Mouse (Mus musculus) lung, embryonic 14.5 days (tissue): ENCODE measurements around the gene Hist1h1d. TPM values are rescaled to one million over a fixed set of nuclear protein-coding genes. Genes with fewer than 3 reads are reported as not detected.
"Not testable (repeated sequence)": the region's sequence is repeated elsewhere in the genome, so short reads cannot be mapped to it uniquely, and the experiment has no call there.

Source experiments
- ATAC-seq: fragments of 200-750 bp; cut with Nextera tagmentation; 2 replicates; pipeline ENCODE4 v1.8.0; 2017; ENCODE audit warnings: mild to moderate bottlenecking, moderate TSS enrichment, moderate library complexity; ENCODE audit not compliant: insufficient read depth
- DNase-seq: peaks from one replicate; pipeline ENCODE4 v3.0.0-alpha.2; 2015
- H3K27ac ChIP-seq: fragments of 300-500 bp; sonication (generic); 2 replicates; pipeline ENCODE4 v1.5.1; 2014; ENCODE audit warnings: low read depth, mild to moderate bottlenecking, moderate library complexity
- H3K27me3 ChIP-seq: fragments of 300-500 bp; sonication (generic); 2 replicates; pipeline ENCODE4 v1.6.1; 2014; ENCODE audit warnings: low read length, control low read depth; ENCODE audit not compliant: insufficient read depth
- H3K36me3 ChIP-seq: fragments of 300-500 bp; sonication (generic); 2 replicates; pipeline ENCODE4 v1.6.1; 2014; ENCODE audit warnings: control low read depth; ENCODE audit not compliant: insufficient read depth
- H3K4me1 ChIP-seq: fragments of 300-500 bp; sonication (generic); 2 replicates; pipeline ENCODE4 v1.6.1; 2014; ENCODE audit warnings: antibody characterized with exemption, control low read depth; ENCODE audit not compliant: insufficient read depth
- H3K4me2 ChIP-seq: fragments of 300-500 bp; sonication (generic); 2 replicates; pipeline ENCODE4 v1.6.1; 2014; ENCODE audit warnings: mild to moderate bottlenecking
- H3K4me3 ChIP-seq: fragments of 300-500 bp; sonication (generic); 2 replicates; pipeline ENCODE4 v1.5.1; 2014; ENCODE audit warnings: low read depth, low read length
- H3K9ac ChIP-seq: fragments of 300-500 bp; sonication (generic); 2 replicates; pipeline ENCODE4 v1.6.1; 2014
- H3K9me3 ChIP-seq: fragments of 300-500 bp; sonication (generic); 2 replicates; pipeline ENCODE4 v1.6.1; 2016; ENCODE audit warnings: low read depth, low read length, control low read depth
- CTCF ChIP-seq: IDR thresholded peaks from 2 replicates; pipeline ENCODE4 v1.5.1; 2016; ENCODE audit warnings: antibody characterized with exemption, low read depth
- WGBS: fragments of 180-500 bp; shearing (Covaris S2); extraction: QIAGEN DNeasy Blood & Tissue Kit; methylation state at CpG from one replicate; pipeline ENCODE4 v1.1.7; 2014; 5-methylcytosine and 5-hydroxymethylcytosine counted together
- polyA plus RNA-seq: library from polyadenylated mRNA; unstranded; fragments of >200 nt; fragmentation: Nextera tagmentation; extraction: Ambion mirVana; gene quantifications from 2 replicates; pipeline ENCODE4 v1.2.1, GENCODE M21; 2014

Hist1h1d gene
- polyA plus RNA-seq, 1 experiment from 2014 or later = 0.99 TPM

- no peak overlapping the region for H3K4me3 ChIP-seq
- 0 out of 2 replicates have a peak, but pooled peaks cover 3% of the 10 kb centered on the region for H3K4me1 ChIP-seq
- 80% methylated on average over 3 of the region's 3 CpGs for WGBS
- DNase-seq (no peak), ATAC-seq (no peak)
- TF ChIP-seq CTCF = no peak
- no peaks in the 10 kb centered on the region for H3K27me3 ChIP-seq
- H3K9me3 ChIP-seq = no peaks in the 10 kb centered on the region
- no peaks in the 10 kb centered on the region for H3K36me3 ChIP-seq
- no peak overlapping the region for H3K27ac ChIP-seq
- H3K4me2 ChIP-seq = peak overlapping the region; percentile 86
- no peak overlapping the region; the same call in 1 of the 2 replicates for H3K9ac ChIP-seq
These were observed 11.6 kb upstream of the Hist1h1d start for GRCm38 (mm10) chr13:23541497-23541896.

GRCm38 (mm10) chr13:23542225-23542980 lies 10.7 kb upstream of the Hist1h1d start:
- WGBS = 4% methylated on average over 3 of the region's 3 CpGs
- Histone ChIP-seq H3K27ac (peak overlapping the region; percentile 91), H3K4me2 (peak overlapping the region; percentile 86), H3K9ac (peak overlapping the region; percentile 66), H3K4me3 (peak overlapping the region; percentile 44)
- H3K9me3 ChIP-seq, ATAC-seq, H3K4me1 ChIP-seq, DNase-seq, H3K27me3 ChIP-seq, H3K36me3 ChIP-seq: not testable (repeated sequence)

DNA sequence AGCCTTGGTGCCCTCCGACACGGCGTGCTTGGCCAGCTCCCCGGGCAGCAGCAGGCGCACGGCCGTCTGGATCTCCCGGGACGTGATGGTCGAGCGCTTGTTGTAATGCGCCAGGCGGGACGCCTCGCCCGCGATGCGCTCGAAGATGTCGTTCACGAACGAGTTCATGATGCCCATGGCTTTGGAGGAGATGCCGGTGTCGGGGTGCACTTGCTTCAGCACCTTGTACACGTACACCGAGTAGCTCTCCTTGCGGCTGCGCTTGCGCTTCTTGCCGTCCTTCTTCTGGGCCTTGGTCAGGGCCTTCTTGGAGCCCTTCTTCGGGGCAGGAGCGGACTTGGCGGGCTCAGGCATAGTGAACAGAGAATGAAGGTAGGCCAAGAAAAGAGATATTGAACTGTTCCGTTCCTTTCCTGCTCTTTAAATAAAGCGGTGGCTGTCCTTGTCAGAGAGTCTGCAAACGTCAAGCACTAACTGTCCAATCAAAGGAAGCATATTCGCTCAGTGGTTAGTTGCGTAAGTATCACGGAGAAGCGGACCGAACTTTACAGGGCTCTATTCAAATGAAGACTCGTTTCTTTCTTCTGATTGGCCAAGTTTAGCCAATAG lies 10.0 kb upstream of the Hist1h1d start, which contains the start of gene Hist1h2bh:
Gene Hist1h2bh (minus strand): TSS at position 394 of the 609 bp plus-strand sequence.
- 0% methylated on average over 27 of the region's 42 CpGs for WGBS

GRCm38 (mm10) chr13:23543965-23544786 lies 8.9 kb upstream of the Hist1h1d start, which contains the start of gene Hist1h3f:
Hist1h3f (plus strand) TSS chr13:23544052.
- WGBS = under 1% methylated on average over 30 of the region's 45 CpGs
- H3K9me3 ChIP-seq = no peaks in the 10 kb centered on the region
- peak within 1 kb of the TSS; percentile 86 for H3K4me2 ChIP-seq
- H3K4me3 ChIP-seq = peak within 1 kb of the TSS; percentile 44
- no peaks in the 10 kb centered on the region for H3K36me3 ChIP-seq
- TF ChIP-seq CTCF = no peak
- peak within 1 kb of the TSS; percentile 66 for H3K9ac ChIP-seq
- DNase-seq (peak; percentile 97), ATAC-seq (peak; percentile 91)
- H3K4me1 ChIP-seq = no peaks in the 10 kb centered on the region
- H3K27me3 ChIP-seq = no peaks in the 10 kb centered on the region
- peak within 1 kb of the TSS; percentile 96 for H3K27ac ChIP-seq

More for the DNA sequence above, 10.0 kb upstream of the Hist1h1d start, which contains the start of gene Hist1h2bh:
- H3K9me3 ChIP-seq, H3K27me3 ChIP-seq, H3K4me1 ChIP-seq, H3K36me3 ChIP-seq: not testable (repeated sequence)
- H3K4me2 ChIP-seq = peak within 1 kb of the TSS; percentile 86
- peak; percentile 96 for DNase-seq
- peak; percentile 95 for ATAC-seq
- peak within 1 kb of the TSS; percentile 96 for H3K27ac ChIP-seq
- H3K9ac ChIP-seq = peak within 1 kb of the TSS; percentile 66
- H3K4me3 ChIP-seq = peak within 1 kb of the TSS; percentile 44

DNA sequence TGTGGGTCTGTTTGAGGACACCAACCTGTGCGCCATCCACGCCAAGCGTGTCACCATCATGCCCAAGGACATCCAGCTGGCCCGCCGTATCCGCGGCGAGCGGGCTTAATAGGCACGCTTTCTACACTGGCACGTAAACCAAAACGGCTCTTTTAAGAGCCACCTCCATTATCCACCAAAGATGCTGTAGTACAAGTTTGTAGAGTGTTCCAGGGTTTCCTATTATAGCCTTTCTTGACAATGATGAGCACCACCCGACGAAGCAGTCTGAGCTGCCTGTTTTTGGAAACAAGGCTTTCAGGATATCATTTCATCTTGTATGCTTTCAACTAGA lies 8.3 kb upstream of the Hist1h1d start:
- H3K9me3 ChIP-seq, H3K27me3 ChIP-seq, DNase-seq, H3K4me1 ChIP-seq, H3K36me3 ChIP-seq: not testable (repeated sequence)
- 0% methylated on average over 11 of the region's 14 CpGs for WGBS
- Histone ChIP-seq H3K4me3 (peak overlapping the region; percentile 36), H3K9ac (peak overlapping the region; percentile 62), H3K4me2 (peak overlapping the region; percentile 86), H3K27ac (peak overlapping the region; percentile 96; the same call in 1 of the 2 replicates)
- ATAC-seq = peak; percentile 0; the same call in 1 of the 2 replicates

GRCm38 (mm10) chr13:23546694-23547093 lies 6.4 kb upstream of the Hist1h1d start:
- TF ChIP-seq CTCF = no peak
- Histone ChIP-seq H3K36me3 (no peaks in the 10 kb centered on the region), H3K9me3 (no peaks in the 10 kb centered on the region), H3K4me1 (no peaks in the 10 kb centered on the region; the same call in 1 of the 2 replicates), H3K4me2 (peak overlapping the region; percentile 48; the same call in 1 of the 2 replicates), H3K4me3 (peak overlapping the region; percentile 6; the same call in 1 of the 2 replicates), H3K9ac (no peak overlapping the region), H3K27ac (peak overlapping the region; percentile 67; the same call in 1 of the 2 replicates), H3K27me3 (no peaks in the 10 kb centered on the region)
- 56% methylated on average over 5 of the region's 5 CpGs for WGBS
- ATAC-seq (no peak), DNase-seq (no peak)
